ENCODE assay signal across 12 mouse cellular contexts in genomic region chrX:133685572-133685971, GRCm38 (mm10). TPM values are rescaled to one million over a fixed set of nuclear protein-coding genes. Genes with fewer than 3 reads are reported as not detected.
A peak's percentile ranks its signal among the peaks of the same experiment; 100 is the strongest.
DNase-seq lines count a peak whose midpoint lies in the region; ATAC-seq lines count a peak whose summit lies in the region.
"Had no signal": no experiment of that assay in that cellular context is flagged by ENCODE, and none has a peak within 500 bp of the region (broad histone marks: within the 10 kb centered on the region; RNA-seq: fewer than 3 reads in every experiment).

No protein-coding gene starts in this region.

- H3K9me3 ChIP-seq in neural tube, embryonic 11.5 days (ENCODE audit: control insufficient read depth, low read length) = no peaks in the 10 kb centered on the region
- H3K9me3 ChIP-seq in forebrain, embryonic 16.5 days (ENCODE audit: control insufficient read depth, low read length) = no peaks in the 10 kb centered on the region
- H3K9me3 ChIP-seq in midbrain, embryonic 11.5 days (ENCODE audit: control insufficient read depth, low read length) = no peaks in the 10 kb centered on the region
- H3K9me3 ChIP-seq: heart, embryonic 13.5 days had no signal

- no peak overlapping the region; the same call in 1 of the 2 replicates for H3K4me3 ChIP-seq in neural tube, embryonic 11.5 days (ENCODE audit: low read depth, low read length)
- peak overlapping the region; percentile 59 for H3K4me3 ChIP-seq in forebrain, embryonic 16.5 days (replicated peaks; ENCODE audit: low read length)
- no peak overlapping the region for H3K4me3 ChIP-seq in midbrain, embryonic 11.5 days (ENCODE audit: low read depth, low read length)

- H3K4me2 ChIP-seq in neural tube, embryonic 11.5 days (ENCODE audit: low read depth) = peak overlapping the region; percentile 71; the same call in 1 of the 2 replicates
- peak overlapping the region; percentile 62 for H3K4me2 ChIP-seq in forebrain, embryonic 16.5 days (ENCODE audit: low read length)
- peak overlapping the region; percentile 72; the same call in 1 of the 2 replicates for H3K4me2 ChIP-seq in midbrain, embryonic 11.5 days

- H3K4me1 ChIP-seq in neural tube, embryonic 11.5 days (ENCODE audit: control insufficient read depth, insufficient read depth, low read length) = no peaks in the 10 kb centered on the region
- peaks cover 5% of the 10 kb centered on the region; the same call in 1 of the 2 replicates for H3K4me1 ChIP-seq in forebrain, embryonic 16.5 days (replicated peaks; ENCODE audit: control insufficient read depth, insufficient read depth, low read length)
- H3K4me1 ChIP-seq in midbrain, embryonic 11.5 days (ENCODE audit: control insufficient read depth, insufficient read depth, low read length) = no peaks in the 10 kb centered on the region
- H3K4me1 ChIP-seq: heart, embryonic 13.5 days had no signal

- no peaks in the 10 kb centered on the region for H3K36me3 ChIP-seq in neural tube, embryonic 11.5 days (ENCODE audit: control insufficient read depth, insufficient read depth, low read length)
- no peaks in the 10 kb centered on the region for H3K36me3 ChIP-seq in forebrain, embryonic 16.5 days (ENCODE audit: control insufficient read depth, insufficient read depth)
- H3K36me3 ChIP-seq in midbrain, embryonic 11.5 days (ENCODE audit: control insufficient read depth, insufficient read depth, low read length) = no peaks in the 10 kb centered on the region
- H3K36me3 ChIP-seq: heart, embryonic 13.5 days had no signal

- H3K27me3 ChIP-seq in neural tube, embryonic 11.5 days (ENCODE audit: control insufficient read depth, insufficient read depth, low read length) = no peaks in the 10 kb centered on the region; the same call in 1 of the 2 replicates
- no peaks in the 10 kb centered on the region for H3K27me3 ChIP-seq in forebrain, embryonic 16.5 days (replicated peaks; ENCODE audit: control insufficient read depth, insufficient read depth, low read length)
- H3K27me3 ChIP-seq in midbrain, embryonic 11.5 days (ENCODE audit: control insufficient read depth, insufficient read depth, low read length) = peaks cover 13% of the 10 kb centered on the region

- ATAC-seq in neural tube, embryonic 11.5 days (ENCODE audit: insufficient read depth, low FRiP score, low TSS enrichment) = no peak
- no peak for ATAC-seq in forebrain, embryonic 16.5 days
- ATAC-seq in midbrain, embryonic 11.5 days (ENCODE audit: low FRiP score) = no peak
- ATAC-seq: activated CD4-positive, CD25-positive, alpha-beta regulatory T cell, adult 4 months had no signal

- WGBS in neural tube, embryonic 11.5 days = 38% methylated on average over 12 of the region's 12 CpGs
- 32% methylated on average over 12 of the region's 12 CpGs for WGBS in forebrain, embryonic 16.5 days
- 32% methylated on average over 12 of the region's 12 CpGs for WGBS in midbrain, embryonic 11.5 days

- H3K27ac ChIP-seq in neural tube, embryonic 11.5 days (ENCODE audit: low read depth, low read length) = no peak overlapping the region
- no peak overlapping the region for H3K27ac ChIP-seq in forebrain, embryonic 16.5 days (ENCODE audit: low read length)
- no peak overlapping the region for H3K27ac ChIP-seq in midbrain, embryonic 11.5 days (ENCODE audit: low read depth, low read length)
- H3K27ac ChIP-seq: heart, embryonic 13.5 days had no signal

- intact Hi-C loops in left cerebral cortex, postnatal 25 days (cut with DNase I) = no loop called here

- H3K9ac ChIP-seq in neural tube, embryonic 11.5 days (ENCODE audit: low read length) = no peak overlapping the region
- no peak overlapping the region for H3K9ac ChIP-seq in forebrain, embryonic 16.5 days (replicated peaks; ENCODE audit: low read depth, low read length)
- no peak overlapping the region for H3K9ac ChIP-seq in midbrain, embryonic 11.5 days (ENCODE audit: low read length)
- H3K9ac ChIP-seq: heart, embryonic 13.5 days had no signal

- DNase-seq in neural tube, embryonic 11.5 days (ENCODE audit: low spot score) = no peak
- no peak for DNase-seq in neural tube, embryonic 10.5 days (ENCODE audit: extremely low spot score, low spot score)
- DNase-seq in midbrain, embryonic 11.5 days (ENCODE audit: low spot score, missing footprints) = peak; percentile 84
- DNase-seq in spleen, postnatal 36 days (ENCODE audit: low spot score in 2 of 2) = no peak
- DNase-seq in gastrocnemius, postnatal 4 days (ENCODE audit: low spot score in 2 of 2) = no peak
- DNase-seq in left cerebral cortex, postnatal 25 days (ENCODE audit: low spot score in 2 of 2) = no peak
- DNase-seq: cerebellum, adult 11 months; kidney, postnatal 4 days; thymus, postnatal 25 days had no signal

RNA-seq across cellular contexts. Expression of gene Pcdh19, which starts 3.2 kb away (rescaled TPM):
- polyA plus RNA-seq in neural tube, embryonic 11.5 days (2014; fragmentation: Nextera tagmentation; extraction: Ambion mirVana) = 3.4 and 4.0 TPM in 2 replicates
- 14.2 and 18.0 TPM in 2 replicates for polyA plus RNA-seq in forebrain, embryonic 16.5 days (2015; fragmentation: Nextera tagmentation; extraction: Ambion mirVana)
- 3.8 and 4.5 TPM in 2 replicates for polyA plus RNA-seq in midbrain, embryonic 11.5 days (2014; fragmentation: Nextera tagmentation; extraction: Ambion mirVana)
- 10 to 100 TPM; 14.7 to 15.6 TPM for total RNA-seq in gastrocnemius, postnatal 4 days (2021)
- 10 to 100 TPM; 38.8 to 45.7 TPM for total RNA-seq in left cerebral cortex, postnatal 25 days (2021)
- polyA plus RNA-seq: activated CD4-positive, CD25-positive, alpha-beta regulatory T cell, adult 4 months had no signal
